Mouse (Mus musculus) brain, adult 2 months (tissue): ENCODE data around the gene Ttll5.
A peak's percentile ranks its signal among the peaks of the same experiment; 100 is the strongest.

Source experiments
- DNase-seq: peaks from one replicate; pipeline ENCODE4 v3.0.0; 2011; ENCODE audit warnings: low read depth, low spot score

Ttll5 gene

DNA sequence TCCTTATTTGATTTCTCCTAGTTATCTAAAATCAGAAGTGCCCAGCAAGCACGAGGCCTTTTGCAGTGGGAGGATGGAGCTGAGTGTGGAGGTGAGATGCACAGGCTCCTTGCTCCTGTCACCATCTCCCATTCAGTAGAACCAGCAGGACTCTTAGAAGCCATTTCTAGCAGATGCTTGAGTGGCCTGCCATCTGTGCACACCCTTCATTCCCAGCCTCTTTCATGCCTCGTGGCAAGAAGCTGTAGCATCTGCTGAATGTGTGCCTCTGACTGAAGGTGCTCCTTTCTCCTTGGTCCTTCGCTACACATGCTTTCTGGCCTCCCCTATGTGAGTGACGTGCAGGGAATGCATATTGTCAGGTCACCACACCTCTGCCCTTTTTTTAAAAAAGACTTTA, 143.9 kb downstream of the Ttll5 start:
- peak; percentile 82 for DNase-seq

DNA sequence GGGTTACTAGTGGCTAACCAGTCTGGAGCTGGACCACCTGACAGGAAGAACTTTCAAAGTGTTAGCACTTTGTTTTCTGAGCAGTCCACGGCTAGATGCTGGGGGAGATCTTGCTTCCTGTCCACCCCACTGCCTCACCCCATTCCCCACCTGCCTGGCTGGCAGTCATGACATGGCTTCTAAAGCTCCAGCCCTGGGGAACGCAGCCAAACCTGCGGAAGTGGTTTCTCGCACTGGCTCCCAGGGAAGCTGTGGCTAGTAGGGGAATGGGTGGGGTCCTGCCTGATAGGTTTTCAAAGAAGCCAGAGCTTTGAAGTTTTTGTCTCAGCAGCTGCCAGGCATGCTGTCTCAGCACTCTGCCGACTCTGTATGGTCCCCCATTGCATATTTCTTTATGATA, 145.1 kb downstream of the Ttll5 start:
- DNase-seq, result peak; percentile 34

DNA sequence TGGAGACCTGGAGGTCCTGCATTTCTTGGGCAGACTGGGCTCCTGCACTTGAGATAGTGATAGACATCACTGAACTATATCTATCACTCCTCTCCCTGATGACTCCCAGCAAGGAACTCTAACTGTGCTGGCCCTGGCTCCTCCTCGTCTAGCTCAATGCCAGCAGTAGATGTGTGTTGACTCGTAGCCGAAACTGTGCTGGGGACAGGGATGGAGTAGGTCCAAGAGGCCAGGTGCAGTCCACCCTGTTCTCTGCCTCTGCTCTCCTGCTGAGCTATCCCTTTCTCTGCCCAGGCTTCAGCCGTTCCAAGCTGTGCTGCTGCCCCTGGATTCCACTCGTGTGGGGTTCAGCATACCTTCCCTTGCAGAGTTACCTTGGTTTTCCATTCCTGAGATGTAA, 145.7 kb downstream of the Ttll5 start:
- DNase-seq, result peak; percentile 96

DNA sequence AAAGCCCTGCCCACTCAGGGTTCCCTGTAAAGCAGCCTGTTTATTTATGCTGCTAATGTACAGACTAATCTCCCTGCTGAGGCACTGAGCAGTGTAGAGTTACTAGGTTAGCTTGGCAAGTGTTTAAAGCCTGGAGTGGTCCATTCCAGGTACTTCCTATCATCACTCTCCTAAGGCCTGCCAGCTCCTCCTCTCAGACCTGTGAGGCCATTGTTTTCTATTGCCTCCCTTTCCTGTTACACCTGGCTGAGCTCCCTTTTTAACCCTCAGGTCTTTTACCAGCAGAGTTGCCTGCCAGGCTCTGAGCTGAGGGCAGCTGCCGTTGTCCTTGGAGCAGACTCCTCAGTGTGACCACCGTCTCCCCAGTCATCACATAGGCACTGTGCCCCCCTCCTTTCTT, 146.3 kb downstream of the Ttll5 start:
- peak; percentile 76 for DNase-seq

DNA sequence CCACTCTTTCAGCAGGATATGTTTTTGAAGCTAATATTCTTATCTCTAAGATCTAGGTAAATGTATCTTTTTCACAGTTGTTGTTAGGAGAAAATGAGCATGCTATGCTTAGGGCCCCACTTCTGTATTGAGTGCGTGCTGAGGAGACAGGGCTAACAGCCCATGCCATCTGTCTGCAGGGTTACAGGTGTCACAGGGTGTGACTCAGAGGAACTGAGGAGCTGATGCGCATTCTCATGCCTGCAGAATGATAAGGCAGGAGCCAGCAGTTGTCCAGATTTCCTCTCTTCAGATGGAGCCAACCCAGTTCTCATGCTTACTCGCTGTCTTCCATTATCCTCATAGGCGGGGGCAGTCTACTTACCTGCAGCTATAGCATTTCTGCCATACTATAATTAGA, 147.2 kb downstream of the Ttll5 start:
- peak; percentile 80 for DNase-seq

DNA sequence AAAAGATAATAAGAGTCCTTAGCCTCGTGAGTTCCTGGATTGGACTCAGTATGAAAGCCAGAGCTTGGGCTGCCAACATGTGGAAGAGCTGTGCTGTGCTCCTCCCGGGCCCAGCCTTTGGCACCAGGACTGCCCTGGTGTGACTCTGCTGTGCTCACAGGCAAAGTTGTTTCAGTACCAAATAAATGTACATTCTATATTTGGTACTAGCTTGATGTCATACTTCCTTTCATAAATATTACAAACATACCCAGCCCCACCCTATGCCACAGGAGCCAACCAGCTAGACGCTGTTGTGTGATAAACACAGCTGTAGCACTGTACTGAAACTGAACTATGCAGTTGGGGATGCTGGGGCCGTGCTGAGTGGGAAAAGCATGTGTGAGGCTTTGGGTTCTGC, 149.1 kb downstream of the Ttll5 start:
- DNase-seq, result no peak

DNA sequence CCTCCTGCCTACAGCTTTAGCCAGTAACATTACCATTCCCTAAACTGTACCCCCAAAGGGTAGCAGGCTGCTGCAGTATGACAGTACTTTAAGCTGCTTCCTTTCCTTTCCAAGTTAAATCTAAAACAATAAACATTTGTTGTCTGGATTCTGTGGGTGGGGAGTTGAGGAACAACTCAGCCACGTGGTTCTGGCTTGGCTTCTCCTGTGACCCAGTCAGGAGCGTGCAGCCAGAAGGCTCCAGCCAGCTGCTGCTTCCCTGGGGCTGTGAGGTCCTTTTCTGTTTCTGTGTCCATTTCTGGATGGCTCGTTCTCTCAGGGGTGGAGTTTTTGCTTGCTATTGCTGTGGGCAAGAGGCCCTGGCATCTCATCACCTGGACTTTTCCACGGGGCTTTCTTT, 149.6 kb downstream of the Ttll5 start:
- peak; percentile 75 for DNase-seq

DNA sequence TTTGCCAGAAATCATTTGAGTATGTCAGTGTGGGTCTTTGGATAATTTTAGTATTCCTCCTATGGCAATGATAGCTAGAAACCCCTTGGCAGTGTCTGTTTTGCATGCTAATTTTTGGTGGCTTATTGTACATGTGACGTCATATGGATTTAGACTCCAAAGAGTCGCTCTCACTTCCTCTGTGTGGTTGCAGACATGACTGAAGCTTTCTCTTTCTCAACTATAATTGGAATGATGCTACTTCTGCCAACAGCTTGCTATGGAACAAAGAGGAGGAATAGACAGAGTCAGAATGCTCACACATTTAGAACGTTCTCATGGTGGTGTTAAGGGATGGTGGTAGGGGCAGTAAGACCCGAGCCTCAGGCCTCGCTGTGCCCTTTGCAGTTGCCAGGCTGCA, 155.5 kb downstream of the Ttll5 start:
- peak; percentile 57 for DNase-seq

DNA sequence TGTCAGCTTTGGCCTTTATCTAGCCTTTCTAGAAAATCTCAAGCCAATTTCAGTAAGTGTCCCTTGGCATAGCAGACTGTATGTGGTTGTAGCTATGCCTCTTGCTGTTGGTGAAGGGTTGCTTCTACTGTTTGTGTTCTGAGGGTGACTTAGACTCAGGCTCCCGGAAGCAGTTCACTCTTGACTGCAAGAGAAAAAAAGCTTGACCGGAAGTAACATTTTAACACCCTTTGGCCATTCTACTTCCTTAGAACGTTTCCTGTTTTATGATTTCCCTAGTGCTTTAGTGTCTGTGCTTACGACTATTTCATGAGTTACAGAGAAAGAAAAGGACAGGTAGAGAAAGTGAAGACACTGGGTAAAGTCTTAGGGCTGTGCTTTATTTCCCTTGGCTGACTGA, 161.1 kb downstream of the Ttll5 start:
- no peak for DNase-seq

DNA sequence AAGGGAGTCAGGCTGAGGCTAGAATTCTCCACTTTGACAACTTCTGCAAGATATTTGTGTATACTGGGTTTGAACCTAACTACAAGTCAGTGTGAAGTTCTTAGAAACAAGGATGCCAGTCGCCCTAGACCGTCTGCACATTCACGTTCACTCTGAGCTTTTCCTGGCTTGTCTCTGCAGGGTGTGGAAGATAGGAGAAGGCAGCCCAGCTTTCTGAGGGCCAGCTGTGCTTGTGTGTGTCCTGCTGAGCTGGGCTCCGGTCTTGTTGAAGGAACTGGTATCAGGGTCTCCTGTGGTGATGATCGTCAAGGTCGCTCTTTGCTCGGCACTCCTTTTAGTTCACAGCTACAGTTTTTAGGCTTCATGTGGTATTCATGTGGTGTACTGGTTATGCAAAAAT, 161.6 kb downstream of the Ttll5 start:
- no peak for DNase-seq

DNA sequence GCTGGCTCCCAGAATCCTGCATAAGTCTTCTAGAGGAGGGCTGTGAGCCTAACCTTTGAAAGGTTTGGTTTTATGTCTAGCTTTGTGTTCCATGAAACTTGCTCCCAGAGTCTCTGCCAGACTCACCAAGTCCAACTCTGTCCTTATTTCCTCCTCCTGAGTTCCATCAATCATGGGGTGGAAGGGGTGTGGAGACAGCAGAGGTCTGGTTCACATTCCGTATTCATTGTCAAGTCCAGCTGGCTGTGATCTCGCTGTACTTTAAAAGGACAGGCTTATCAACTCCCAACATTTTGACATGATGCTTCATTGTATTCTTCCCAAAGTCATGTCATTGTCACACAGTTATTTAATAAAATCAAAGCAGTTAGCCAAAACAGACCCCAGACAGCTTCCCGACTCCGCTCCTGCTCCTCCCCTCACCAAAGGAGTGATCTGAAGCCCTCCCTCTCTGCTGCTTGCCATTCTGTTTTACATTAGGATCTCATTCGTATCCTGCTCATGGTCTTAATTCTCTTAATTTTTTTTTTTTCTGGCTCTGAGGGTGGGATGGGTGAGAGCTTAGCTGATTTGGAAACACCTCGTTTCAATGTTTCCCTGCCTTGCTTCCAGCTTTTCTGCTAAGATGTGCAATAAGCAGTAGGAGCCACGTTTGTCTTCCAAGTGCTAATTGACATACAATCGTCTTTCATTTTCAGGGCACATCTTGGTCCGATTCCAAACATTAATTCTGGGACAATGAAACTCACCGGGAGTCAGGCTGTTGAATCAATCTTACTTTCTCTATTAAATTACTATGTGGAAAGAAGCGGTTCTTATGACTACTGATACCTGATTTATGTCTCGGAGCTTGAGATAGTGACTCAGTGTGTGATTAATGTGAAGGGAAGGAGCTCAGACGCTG, 162.3 kb downstream of the Ttll5 start:
- DNase-seq, result no peak

DNA sequence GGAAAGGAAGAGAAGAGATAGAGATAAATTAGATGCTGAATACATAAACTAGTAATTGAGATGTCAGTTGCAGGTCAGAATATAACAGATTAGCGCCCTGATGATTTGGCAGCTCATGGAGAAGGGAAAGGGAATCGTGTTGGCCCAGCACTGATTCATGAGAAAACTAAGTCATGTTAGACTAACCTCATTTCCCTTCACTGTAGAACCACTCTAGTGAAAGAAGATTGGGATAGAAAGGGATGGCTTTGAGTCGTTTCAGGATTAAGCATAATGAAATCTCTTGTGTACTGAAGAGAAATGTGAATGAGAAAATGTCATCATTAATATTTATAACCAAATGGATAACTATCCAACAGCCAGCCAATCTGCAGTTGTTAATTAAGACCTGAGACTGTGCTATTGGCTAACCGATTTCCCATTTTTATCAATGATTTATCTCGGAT, 163.0 kb downstream of the Ttll5 start:
- DNase-seq, result no peak

DNA sequence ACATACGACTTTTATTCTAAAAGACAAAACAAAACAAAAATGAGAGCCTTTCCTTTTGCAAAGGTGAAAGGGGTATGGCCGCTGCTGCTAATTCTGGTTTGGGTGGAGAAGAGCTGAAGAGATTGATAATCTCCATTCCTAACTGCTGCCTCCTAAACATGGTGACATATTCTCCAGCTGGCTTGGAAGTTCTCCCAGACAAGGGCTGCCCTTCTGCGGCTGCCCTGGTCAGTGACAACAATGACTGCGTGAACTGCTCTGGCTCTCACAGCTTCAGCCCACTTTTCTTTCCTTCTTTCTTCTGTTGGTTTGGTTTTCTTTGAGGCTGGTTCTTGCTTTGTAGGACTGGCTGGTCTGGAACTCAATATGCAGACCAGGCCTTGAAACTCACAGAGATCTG, 163.7 kb downstream of the Ttll5 start:
- peak; percentile 60 for DNase-seq

DNA sequence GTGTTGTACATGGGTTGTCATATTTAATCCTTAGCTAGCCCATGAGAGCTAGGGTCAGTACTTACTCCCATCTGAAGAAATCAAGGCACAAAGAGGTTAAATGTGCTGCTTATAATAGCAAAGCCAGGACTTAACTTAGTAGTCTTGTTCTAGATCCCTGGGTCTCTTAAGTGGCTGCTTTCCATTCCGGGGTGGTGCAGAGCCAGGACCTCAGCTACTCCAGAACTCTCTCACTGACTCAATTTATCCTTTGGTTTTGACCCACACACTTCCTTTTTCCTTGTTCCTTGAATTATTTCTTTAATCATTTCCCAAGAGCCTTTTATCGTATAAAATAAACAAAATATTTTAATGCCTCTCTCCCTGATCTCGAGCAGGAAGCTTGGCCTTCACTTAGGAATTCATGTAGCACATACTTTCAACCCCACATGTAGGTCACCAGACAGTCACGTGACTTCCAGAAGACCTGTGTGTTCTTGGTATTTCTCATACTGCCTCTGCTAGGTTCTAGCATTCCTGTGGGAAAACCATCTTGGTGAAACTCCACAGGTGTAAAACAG, 164.4 kb downstream of the Ttll5 start:
- DNase-seq, result no peak

DNA sequence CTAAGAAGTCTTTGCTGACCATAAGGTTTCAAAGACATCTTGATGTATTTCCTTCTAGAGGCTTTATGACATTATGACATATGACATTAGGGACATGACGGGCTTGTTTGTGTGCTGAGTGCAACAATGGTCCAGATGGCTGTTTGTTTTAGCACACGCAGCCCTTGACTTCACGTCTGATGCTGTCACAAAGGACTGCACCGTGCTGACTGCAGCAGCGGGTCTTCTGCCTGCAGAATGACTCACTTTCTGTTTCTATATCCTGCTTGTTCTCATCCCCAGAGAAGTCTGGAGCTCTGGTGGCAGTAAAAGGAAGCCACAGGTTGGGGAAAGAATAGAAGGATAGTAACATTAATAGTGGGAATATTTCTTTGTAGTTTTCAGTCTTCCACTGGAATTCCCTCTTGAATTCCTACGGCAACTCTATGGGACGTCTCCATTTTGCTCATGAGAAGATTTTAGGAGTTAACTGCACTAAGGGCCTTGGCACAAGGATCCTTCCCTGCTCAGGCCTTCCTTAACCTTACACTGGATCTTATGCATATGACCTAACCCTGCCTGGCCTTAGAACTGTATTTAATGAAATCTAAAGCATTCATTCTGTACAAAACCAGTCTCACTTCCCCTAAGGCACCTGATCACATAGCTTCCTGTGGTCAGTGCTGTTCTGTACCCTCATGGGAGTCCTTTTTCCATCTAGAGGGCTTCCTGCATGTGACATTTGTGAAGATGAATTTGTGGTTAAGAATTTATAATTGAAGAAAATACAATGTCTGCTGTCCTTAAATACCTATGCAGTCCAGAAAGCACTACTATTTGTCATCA, 167.8 kb downstream of the Ttll5 start:
- DNase-seq, result peak; percentile 63

DNA sequence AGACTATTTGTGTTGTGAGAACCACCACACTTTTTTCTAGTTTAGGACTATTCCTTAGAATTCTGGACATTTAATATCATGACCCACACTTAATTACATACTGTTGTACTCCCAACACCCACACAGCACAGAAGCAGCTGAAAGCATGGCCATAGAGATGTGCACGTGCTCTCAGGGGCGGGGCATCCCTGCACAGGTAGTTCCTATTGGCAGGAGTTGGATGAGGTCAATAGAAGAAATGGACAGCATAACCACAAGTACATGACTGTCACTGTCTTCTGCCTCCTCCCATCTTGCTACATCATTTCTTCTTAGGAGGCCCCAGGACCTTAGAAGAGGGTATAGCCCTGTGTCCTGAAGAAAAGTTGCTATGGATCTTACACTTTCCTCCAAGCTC, 168.4 kb downstream of the Ttll5 start:
- no peak for DNase-seq

DNA sequence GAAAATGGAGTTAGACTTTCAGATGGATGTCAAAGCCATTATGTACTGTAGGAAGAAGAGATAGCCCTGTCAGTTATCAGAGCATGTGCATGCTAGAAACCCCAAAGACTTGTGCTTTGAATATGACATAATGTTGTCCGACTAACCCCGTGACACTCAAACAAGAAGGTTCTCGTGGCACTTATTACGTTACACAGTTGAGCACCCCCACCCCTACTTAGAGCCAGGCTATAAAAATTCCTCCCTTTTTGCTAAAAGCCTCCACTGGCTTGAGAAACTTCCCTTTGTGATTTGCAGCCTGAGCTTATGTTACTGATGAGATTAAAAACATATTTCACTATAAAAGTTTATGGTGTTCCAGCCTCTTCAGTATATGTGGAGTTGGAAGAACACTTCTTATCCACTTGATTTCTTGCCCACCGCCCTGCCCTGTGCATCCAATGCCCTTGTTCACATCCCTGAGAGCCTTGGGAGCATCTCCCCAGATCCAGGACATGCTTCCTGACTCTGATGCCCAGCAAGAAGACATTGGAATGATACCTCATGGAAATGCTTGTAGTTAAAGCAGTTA, 169.4 kb downstream of the Ttll5 start:
- no peak for DNase-seq

DNA sequence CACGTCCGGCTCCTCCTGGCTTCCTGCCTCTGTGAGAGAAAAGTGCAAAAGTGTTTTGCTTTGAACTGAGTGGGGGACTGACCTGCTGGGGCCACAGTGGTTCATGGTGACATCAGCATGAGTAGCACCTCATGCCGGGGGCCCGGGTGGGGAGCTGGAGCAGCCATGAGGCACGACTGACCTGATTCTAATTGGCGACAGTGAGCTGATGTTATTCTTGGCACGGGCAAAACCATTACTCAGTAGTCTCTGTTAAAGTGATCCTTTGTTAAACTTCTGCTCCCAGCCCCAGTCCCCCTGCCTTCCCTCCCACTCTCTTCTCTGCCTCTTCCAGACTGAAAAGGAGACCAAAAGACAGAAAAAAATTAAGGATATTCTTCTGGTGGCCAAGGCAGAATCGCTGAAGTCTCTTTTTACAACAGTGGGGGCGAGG, 176.2 kb downstream of the Ttll5 start:
- DNase-seq, result peak; percentile 76

DNA sequence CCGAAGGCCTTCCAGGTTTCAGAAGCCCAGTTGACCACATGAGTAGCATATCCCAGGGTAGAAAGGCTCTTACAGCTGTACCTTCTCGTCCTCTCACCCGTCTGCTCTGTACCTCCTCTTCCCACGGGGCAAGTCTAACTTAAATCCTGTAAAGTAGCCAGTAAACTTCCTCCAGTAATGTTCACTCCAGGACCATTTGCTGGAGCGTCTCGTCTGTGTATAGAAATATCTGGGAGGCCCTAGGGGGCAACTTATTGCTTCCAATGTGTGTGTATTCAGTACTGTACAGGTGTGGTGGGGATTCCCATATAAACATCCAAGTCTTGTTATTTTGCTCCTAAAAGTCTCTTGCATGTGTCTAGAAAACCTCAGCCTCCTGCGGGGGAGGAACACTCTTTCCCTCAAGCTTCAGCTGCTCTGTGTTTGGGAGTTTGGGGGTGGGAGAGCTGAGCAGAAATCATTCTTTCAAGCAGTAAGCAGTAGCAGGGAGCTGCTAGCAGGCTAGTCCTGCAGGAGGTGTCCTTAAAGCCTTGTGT, 176.7 kb downstream of the Ttll5 start:
- peak; percentile 89 for DNase-seq

DNA sequence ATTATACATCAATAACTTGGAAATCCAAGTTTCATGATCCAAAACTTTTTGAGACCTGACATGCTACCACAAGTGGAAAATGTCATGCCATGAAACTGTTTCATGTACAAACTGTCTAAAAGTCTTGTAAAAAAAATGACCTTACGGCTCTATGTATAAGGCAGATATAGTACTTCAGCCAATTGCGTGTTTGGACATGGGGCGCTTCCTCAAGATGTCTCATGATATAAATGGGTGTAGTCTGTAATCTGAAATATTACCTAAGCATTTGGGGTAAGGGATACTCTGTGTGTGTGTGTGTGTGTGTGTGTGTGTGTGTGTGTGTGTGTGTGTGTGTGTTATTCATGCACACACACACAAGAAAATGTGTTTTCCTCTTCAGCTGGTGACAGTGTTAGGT, 180.2 kb downstream of the Ttll5 start:
- DNase-seq, result no peak

DNA sequence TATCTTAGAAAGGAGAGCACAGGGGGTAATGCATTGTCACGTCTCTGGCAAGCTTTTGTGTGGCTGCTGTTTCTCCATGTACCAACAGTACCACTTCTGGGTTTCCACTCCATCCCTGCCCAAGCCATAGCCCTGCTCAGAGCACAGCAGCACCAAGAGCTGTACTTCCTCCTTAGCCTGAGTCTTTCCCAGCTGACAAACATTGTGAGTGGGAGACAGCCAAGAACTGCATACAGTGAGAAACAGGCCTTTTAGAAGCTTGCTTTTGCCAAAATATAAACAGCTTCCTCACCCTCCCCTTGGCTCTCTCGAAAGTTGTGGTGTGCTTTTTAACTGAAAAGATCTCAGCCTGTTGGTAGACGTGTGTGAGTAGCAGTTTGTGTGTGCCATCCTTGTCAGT, 182.9 kb downstream of the Ttll5 start:
- DNase-seq, result peak; percentile 67

DNA sequence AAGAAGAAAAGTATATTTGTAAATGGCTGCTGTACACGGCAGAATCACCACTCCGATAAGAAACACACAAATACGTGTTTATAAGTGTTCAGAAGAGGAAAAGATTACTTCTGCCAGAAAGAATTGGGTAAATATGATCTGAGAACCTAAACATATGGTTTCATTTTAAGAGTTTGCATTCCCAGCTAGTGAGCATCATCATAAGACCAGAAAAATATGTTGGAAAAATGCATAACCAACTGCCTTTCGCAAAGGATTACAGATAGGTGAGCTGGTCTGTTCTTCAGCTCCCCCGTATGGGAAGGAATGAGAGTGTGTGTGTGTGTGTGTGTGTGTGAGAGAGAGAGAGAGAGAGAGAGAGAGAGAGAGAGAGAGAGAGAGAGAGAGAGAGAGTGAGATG, 186.2 kb downstream of the Ttll5 start:
- DNase-seq, result no peak
